Mouse (Mus musculus) ovary, adult 18-20 months (tissue): ENCODE results near the gene Nfam1.
A peak's percentile ranks its signal among the peaks of the same experiment; 100 is the strongest.
"Not testable (repeated sequence)": the region's sequence is repeated elsewhere in the genome, so short reads cannot be mapped to it uniquely, and the experiment has no call there.

Source experiments
- DNase-seq: peaks from one replicate; pipeline ENCODE4 v3.0.0; 2022; ENCODE audit warnings: low spot score, mixed read lengths

Nfam1 gene

DNA sequence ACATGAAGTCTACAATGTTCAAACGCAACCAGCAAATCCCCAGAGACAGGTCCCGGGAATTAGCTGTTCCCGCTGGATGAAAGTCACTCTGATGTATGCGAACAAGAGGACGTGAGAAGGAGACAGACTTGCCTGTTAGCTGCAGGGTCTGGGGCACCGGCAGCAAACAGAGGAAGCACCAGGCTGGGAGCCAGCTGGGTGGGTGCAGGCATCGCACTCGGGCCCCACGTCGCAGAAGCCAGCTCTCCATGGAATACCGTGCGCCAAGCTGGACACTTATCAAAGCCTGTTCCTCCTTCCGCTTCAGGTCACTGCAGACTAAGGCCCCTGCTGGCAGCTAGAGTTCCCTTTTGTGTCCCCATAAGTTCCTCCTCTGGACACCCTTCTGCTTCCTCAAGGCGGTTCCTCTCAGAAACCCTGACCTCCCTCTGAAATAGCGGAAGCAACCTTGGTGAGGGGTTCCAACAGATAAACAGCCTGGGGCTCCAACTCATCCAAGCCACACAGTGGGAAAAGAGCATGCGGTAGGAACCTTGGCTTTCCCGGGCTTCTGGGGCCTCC lies at the start of gene Nfam1:
Gene Nfam1, minus strand, starts transcription at position 326 of the 561 bp plus-strand sequence.
- no peak for DNase-seq

DNA sequence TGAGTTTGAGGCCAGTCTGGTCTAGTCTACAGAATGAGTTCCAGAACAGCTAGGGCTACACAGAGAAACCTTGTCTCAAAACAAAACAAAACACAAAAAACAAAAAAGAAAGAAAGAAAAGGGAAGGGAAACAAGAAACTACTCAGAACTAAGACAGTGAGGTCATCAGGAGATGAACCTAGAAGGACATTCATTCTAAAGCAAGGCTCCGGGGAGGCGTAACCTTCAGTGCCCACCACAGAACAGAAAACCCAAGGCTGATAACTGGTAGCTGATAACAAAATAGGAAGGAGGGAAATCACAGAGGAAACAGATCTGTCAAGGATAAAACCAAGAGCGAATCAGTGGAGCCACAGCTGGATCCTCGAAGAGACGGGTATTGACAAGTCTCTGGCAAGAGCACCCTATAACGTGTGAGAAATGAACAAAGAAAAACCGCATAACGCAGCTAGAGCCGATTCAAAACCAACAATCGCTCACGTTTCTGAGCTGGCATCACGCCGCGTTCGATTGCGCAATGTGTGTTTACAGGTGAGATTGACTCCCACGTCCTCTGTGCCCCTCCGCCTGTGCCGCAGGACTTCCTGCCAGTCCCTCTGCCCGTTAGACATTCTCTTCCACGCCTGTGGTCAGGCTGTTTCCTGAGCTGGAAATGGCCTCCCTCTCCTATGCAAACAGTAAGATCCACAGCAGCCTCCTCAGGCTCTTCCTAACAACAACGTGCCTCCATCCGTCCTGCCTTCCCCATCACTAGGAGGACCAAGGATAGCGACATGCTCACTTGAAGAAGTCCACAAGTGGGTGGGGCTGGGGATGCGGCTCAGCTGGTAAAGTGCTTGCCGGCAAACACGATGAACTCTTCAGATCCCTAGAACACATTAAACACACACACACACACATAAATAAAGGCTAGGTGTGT lies 42.8 kb upstream of the Nfam1 start:
- DNase-seq: no peak

DNA sequence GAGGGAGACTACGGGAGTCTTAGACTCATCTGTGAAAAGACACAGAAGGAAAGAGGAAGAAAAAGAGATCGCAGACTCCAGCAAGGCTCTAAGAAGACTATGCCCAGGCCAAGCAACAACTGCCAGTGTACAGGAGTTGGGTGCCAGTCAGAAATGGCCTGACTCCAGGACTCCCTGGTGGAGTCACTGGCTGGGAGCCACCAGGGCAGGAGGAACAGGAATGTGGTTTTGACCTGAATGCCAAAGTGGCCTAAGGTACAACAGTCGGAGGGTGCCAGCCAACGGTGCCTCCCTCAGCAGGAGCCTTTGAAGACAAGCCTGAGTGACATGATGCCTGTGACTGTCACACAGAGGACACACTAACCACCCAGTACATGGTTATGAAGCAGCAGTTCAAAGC lies 41.1 kb upstream of the Nfam1 start:
- no peak for DNase-seq

DNA sequence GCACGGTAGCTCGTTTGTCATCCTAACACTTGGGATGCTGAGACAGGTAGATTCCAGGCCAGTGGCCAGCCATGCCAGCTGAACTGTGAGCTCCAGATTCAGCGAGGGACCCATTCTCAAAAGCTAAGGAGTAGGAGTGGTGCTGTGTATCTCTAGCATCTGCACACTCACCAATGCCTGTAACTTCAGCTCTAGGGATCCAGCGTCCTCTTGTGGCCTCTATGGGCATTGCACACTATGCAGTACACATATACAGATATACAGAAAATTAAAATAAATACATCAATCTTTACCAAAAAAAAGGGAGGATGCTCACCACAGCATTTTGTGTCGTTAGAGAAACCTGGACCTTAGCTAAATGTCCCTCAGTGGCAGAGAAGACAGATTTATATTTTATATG lies 38.6 kb upstream of the Nfam1 start:
- DNase-seq: no peak

DNA sequence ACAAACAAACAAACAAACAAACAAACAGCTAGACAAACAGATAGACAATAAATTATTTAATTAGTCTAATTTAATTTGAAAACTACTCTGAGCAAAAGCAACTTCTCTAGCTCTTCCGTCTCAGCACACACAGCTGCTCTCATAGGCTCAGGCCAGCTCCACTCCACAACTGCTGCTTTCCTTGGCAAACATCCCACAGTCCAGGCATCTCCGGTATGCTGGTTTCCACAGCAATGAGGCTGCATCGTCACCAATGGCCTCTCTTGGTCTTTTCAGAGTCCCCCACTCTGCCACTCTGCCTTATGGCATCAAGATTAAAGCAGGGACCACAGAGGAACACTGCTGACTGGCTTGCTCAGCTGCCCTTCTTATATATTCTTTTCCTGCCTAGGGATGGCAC lies 37.8 kb upstream of the Nfam1 start:
- no peak for DNase-seq

DNA sequence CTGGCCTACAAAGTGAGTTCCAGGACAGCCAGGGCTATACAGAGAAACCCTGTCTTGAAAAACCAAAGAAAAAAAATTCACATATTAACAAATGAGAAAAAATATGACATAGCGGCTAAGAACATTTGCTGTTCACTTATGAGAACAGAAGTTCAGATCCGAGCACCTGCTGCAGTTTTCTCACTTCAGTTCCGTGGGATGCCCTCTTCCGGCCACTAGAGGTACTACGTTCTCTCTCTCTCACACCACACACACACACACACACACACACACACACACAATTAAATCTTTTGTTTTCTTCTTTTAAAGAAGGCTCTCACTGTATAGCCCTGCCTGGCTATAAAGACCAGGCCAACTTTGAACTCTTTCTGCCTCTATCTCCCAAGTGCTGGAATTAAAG lies 35.2 kb upstream of the Nfam1 start:
- no peak for DNase-seq

DNA sequence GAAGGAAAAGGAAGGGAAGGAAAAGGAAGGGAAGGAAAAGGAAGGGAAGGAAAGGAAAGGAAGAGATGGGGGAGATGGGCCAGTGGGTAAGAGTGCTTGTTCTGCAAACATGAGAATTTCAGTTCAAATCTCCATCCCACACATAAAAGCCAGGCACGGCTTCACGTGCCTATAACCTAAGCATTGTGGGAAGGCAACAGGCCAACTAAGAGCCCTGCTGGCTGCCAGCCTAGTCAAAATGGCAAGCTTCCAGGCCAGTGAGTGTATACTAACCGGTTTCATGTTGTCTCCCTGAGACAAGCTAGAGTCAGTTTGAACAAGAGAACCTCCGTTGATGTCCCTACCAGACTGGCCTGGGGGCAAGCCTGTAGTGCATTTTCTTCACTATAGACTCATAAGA lies 32.4 kb upstream of the Nfam1 start:
- peak; percentile 39 for DNase-seq

DNA sequence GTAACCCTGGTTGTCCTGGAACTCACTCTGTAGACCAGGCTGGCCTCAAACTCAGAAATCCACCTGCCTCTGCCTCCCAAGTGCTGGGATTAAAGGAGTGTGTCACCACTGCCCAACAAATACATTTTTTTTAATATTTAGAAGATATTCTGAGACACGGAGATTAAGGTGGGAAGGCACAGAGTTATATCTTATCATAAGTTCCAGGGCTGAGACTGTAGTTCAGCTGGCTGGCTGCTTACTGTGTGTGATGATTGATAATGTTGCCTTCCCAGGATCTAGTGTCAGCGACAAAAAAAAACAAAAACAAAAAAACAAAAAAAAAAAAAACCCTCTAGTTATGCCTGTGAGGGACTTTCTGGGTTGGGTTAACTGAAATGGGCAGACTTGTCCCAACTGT lies 29.5 kb upstream of the Nfam1 start:
- DNase-seq: not testable (repeated sequence)

DNA sequence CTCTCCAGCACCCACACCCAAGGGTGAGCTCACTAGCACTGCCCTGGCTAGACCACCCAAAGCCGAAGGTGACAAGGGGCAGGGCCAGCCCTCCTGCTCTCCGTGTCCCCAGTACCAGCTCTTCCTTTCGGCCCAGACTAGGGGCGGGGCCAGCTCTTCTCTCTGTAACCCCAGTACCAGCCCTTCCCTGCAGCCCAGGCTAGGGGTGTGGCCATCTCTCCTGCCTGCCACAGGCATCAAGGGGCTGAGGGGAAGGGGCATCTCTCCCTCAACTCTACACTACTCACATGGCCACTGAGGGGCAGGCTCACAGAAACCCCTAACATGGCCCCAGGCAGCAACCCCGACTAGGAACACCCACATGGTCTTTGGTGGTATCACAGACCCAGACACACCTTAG lies 28.6 kb upstream of the Nfam1 start:
- DNase-seq: no peak

DNA sequence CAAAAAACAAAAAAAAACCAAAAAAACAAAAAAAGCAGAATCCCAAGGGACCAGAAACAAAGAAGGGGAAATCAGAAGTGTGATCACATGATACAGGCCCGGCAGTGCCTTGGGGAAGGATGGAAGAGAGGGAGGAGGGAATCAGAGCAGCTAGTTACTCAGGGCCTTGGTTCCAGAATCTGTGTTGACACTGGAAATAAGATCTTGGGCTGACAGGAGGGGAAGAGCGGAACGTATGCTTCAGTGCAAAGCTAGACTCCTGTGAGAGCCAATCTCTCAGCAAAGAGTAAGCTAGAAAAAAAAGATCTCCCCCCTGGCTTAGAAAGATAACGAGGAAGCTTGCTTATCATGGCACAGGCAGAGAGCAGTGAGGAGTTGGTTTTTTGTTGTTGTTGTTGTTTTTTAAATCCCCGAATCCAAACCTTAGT lies 26.1 kb upstream of the Nfam1 start:
- DNase-seq: no peak

DNA sequence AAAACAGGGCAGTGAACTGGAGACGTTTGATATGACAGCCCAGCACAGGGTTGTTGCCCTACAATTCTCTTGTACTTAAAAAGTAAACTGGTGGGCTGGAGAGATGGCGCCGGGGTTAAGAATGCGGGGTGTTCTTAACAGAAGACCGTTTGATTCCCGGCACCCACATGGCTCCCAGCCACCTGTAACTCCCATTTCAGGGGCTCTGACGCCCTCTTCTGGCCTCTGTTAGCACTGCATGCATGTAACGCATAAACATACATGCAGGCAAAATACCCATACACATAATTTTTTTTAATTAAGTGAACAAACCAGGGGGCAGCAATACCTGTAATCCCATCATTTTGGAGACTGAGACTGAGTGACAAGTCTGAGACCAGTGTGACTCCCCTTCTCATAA lies 24.4 kb upstream of the Nfam1 start:
- no peak for DNase-seq

DNA sequence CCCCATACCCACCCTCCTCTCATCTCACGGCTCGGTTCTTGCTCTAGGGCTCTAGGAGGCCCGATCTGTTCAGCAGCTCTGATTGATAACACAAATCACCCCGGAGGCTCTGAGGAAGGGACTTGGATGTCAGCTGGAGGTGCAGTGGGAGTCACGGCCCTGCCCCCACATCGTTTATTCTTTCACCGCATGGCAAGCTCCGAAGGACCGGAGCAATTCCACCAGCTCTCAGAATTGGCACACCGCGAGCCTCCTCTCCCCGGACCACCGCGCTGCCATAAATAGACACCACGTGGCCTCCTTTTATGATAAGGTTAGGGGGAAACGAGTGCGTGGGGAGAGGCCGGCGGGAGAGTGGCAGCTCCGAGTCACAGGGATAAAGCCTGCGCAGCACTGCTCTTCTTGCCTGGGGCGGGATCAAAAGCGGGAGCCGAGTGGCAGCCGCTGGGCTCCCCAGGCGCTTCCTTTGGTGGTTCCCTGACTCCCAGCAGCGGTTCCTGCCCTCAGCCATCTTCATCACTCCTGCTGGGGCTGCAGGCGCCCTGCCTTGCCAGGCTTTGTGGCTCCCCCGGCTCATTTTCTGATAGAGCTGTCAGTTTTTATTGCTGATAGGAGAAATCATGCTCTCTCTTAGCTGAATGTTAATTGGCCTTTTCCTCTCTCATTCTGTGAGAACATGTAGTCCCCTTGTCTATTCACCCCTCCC lies 23.4 kb upstream of the Nfam1 start:
- peak; percentile 16 for DNase-seq

DNA sequence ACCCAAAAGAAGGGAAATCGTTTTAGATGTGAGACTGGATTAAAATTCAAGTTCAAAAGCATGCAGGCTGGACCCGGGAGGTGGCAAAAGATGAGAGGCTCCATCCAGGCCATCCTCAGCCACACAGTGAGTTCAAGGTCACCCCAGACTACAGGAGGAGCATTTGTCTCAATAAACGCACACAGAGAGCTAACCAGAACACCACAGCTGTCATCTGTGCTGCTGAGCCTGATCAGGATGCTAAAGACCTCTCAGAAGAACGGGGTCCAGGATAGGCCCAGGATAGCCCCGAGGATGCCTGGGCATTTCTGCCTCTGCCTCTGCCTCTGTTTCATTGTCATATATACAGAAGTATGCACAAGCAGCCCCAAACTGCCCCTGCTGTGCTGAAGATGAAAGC lies 22.5 kb upstream of the Nfam1 start:
- no peak for DNase-seq

DNA sequence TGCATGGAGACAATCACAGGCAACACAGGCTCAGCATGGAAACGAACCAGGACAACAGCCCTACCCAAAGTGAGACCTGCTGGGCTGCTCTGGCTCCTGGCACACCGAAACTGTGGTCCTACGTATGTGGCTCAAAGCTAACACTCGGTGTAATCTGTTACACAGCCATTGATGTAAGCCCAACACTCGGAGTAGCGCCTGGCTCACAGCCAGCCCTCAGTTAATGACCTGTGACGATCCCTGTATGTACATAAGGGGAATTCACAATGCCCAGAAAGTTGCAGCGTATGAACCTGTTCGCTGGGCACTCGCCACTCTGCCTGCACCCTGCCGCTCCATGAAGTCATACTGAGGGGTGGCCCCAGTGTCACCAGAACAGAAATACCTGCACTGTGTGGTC lies 20.2 kb upstream of the Nfam1 start:
- no peak for DNase-seq

DNA sequence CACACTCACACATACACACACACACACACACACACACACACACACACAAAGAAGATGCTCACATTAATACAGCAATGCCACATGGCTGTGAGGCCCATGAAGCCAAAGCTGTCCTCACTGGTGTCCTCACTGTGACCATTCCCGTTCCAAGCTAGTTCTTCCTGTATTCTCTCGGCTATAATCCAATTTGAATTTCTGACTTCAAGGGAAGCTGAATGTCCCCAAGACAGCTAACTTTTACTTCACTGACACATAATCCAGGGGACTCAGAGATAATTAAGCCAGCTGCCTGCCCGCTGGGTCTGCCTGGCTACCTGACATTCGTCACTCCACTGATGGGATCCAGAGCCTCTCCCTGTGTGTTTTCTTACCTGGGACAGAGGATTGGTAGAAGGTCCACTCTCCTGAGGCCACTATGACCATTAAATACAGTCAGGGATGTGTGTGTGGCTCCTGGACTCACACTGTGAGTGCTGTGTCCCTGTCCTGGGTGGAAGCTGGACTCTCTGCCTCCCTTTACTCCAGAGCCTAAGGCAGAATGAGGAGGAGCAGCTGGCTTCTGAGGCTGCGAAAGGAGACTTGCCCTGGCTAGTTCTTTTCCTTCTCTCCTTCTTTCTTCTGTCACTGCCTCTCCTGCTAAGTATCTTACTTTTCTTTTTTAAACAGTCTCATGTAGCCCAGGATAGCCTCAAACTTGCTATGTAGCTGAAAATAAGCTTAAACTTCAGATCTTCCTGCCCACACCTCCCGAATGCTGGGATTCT lies 19.4 kb upstream of the Nfam1 start:
- DNase-seq: no peak

DNA sequence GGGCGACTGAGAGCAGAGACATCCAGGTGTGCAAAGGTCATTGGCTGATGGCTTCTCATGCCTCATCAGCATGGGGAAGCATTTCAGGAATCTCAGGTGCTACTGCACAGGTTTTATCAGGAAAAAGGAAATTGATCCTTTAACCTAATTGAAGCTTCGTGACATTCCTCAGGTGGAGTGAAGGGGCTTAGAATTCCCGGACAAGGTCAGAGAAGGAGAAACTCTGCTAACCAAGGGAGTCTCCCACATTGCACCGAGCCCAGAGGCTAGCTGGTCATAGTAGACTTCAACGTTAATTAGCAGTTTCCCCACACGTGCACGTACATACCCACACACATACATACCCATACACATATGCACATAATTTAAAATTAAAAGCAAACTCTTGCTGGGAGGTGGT lies 13.6 kb upstream of the Nfam1 start:
- DNase-seq: no peak

DNA sequence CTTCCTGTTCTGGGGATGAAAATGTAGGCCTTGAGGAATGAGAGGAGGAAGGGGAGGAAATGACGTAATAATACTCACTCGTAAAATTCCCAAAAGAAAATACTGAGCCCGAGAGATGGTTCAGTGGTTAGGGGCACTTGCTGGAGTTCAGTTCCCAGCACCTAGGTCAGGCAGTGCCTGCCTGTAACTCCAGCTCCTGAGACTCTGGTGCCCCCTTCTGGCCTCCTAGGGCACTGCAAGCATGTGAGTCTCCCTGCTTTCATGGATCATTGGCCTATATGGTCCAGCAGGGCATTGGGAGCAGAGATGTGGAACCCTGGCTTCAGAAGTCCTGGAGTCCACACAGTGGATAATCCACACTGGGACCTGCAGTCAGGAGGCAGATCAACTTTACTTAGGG lies 13.2 kb upstream of the Nfam1 start:
- no peak for DNase-seq

DNA sequence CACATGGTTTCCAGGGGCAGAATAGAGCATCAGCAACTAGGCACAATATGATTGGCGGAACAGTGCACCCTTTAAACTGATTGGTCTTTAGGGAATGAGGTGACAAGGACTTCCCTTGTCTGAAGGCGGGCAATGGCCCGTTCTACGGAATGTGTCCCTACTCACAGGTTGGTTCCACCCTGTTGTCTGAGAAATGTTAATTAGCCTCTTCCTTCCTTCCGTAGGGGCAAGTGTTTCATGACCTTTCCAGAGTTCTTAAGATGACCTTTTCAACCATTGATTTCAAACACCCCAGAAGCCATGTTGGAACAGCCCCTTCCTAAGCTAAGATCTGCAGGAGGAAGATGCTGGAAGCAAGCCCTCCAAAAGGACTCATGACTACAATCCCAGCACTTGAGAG lies 12.5 kb upstream of the Nfam1 start:
- not testable (repeated sequence) for DNase-seq

DNA sequence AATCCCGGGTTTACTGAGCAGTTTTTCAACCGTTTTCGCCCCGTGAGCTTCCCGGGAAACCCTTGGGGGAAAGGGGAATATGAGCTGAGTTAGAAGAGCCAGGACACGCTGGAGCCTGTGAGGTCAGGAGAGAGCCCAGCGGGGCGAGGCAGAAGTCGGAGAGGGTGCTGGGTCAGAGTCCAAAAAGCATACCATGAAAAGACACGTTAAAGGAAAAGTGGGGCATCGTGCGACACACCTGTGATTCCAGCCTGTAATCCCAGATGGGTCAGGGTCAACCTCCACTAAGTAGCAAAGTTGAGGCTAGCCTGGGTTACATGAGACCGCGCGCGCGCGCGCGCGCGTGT lies 10.2 kb upstream of the Nfam1 start:
- DNase-seq: no peak

DNA sequence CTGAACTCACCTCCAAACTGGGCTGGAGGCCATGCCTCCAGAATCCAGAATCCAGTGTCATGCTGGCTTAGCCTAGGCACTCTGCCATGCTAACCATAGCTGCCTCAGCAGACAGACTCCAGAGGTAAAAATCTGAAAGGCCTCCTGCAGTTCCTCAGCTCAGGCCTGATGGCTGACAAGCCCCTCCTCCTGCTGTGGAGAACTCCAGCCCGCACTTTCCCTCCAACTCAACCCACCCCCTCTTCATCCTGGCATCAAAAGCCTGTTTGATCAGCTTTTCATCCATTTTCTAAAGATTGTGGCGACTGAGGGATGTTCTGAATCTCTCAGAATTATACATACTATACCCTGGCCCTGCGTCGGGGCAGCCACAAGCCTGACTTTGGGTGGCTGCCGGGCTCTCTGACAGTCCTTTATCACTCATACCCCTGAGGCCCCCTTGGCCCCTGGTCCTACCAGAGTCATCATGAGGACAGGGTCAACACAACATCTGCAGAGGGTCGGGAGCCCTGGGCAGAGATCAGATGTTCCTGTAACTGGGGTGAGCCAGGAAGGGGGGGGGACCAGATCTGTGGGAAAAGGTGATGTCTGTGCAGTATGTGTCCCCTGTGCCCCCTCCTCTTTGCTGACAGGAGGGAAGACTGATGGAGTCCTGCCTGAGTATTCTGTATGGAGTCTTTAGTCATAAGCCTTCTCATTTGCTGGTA lies 9.7 kb upstream of the Nfam1 start:
- DNase-seq: no peak

DNA sequence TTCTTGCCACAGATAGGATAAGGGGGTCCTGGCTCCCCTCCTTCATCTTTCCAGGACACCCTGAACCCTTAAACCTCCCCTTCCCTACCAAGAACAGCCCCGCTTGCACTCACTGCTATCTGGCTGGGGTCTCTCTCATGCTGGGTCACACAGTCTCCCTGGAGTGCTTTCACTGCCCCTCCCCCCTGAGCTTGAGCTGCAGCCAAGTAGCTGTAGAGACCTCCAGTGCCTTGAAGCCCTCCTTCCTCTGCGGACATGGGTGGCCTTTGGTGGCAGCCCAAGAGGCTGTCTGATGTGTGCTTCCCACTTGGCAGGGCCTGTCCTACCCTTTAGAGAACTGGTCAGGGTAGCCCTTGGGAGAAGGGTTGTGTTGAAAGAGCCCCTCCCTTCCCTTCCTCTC lies 7.0 kb upstream of the Nfam1 start:
- no peak for DNase-seq

DNA sequence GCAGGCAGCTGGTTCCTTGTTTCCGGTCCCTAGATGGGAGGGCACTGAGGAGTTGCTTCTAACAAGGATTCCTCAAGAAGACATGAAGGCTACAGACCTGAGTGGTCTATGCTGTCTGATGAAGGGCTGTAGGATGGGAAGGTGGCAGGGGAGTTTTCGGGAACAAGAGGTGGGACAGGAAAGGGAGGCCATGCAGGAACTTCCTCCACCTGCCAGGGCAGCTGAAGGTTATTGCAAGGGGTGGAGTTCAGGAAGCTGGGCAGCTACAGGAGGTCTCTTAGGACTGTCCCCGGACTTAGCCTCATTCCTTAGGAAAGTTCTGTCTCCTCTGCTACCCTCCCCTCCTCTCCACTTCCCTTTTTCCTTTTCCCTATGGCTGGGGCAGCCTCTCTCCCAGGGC lies 5.7 kb upstream of the Nfam1 start:
- DNase-seq: no peak
